Mouse (Mus musculus): ENCODE results near the gene Mypn. TPM values are rescaled to one million over a fixed set of nuclear protein-coding genes. Genes with fewer than 3 reads are reported as not detected.

The Mypn gene
- polyA plus RNA-seq, 1 experiment from 2014 or later, result 0.87 TPM

DNA sequence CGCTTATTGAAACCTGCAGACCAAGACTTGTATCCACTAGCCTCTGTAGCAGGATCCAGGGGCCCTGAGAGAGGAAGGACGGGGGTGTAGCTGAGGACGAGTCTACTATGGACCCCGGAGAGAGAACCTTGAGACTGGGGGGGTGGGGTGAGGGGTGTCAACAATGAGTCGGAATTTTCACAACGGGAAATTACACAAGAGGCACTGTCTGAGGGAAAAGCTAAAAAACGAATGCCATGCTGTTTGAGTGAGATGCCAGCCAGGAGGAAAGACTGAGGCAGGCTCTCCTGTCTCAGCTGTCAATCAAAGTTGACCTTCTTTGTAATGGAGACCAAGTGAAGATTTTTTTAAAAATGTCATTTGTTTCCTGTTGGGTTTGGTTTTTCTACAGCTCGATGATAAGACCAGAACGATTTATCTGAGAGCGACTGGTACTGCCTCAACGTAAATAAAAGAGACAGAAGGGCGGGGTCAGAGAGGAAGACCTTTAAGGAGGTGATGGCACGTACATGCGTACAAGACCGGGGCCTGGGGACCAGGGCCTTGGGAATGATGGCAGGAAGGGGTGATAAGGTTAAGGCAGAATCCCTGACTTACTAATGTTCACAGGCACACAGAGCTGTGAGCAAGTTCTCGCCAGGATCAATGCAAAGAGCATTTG, 37.9 kb downstream of the Mypn start:
- Histone ChIP-seq H3K9me3 (no peaks in the 10 kb centered on the region), H3K4me2 (replicated peaks) (no peak overlapping the region), H3K27me3 (no peaks in the 10 kb centered on the region), H3K4me1 (no peaks in the 10 kb centered on the region), H3K9ac (no peak overlapping the region), H3K27ac (no peak overlapping the region), H3K4me3 (no peak overlapping the region), H3K36me3 (no peaks in the 10 kb centered on the region)
- WGBS, result 86% methylated on average over 16 of the region's 16 CpGs
- no peak for ATAC-seq (ENCODE audit: insufficient number of reproducible peaks, insufficient read depth, low FRiP score, low TSS enrichment)

DNA sequence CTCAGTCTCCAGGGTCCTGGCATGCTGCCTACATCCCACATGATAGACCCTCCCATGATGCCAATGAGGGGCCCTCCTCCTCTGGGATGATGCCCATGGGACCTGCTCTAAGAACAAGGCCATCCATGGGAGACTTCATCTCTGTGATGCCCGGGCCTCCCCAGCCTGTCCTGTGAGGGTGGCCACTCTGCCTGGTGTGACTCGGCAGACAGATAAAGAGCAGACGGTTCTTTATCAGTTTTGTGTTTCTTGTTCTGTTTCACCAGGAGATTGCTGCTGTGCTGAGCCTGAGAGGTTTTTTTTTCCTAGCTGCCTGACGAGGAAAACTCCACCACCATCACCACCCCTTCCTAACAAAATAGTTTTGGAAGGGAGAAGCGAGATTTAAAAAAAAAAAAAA, 42.5 kb downstream of the Mypn start:
- no peak overlapping the region for H3K27ac ChIP-seq
- WGBS, result 70% methylated on average over 5 of the region's 5 CpGs
- H3K36me3 ChIP-seq, result no peaks in the 10 kb centered on the region
- no peaks in the 10 kb centered on the region for H3K4me1 ChIP-seq
- no peak overlapping the region for H3K4me2 ChIP-seq (replicated peaks)
- H3K9ac ChIP-seq, result no peak overlapping the region
- H3K4me3 ChIP-seq, result no peak overlapping the region
- no peaks in the 10 kb centered on the region for H3K27me3 ChIP-seq
- no peaks in the 10 kb centered on the region for H3K9me3 ChIP-seq
- no peak for ATAC-seq (ENCODE audit: insufficient number of reproducible peaks, insufficient read depth, low FRiP score, low TSS enrichment)

DNA sequence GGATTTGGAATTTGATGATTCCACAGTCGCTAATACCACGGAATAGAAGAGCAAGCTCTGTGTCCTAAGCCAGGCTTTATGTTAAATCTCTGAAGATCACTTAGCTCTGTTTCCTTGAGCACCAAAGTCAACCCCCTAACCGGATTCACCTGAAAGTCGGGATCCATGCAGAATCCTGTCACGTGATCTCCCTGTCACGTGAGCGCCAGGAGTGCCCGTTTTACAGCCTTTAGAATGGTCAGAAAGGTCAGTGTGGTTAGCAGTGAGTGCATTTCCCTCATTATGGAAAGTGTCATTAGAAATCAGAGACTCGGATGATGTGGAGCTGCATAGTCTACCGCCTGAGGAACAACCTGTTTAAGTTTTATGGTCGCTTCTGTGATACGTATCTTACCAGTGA, 43.1 kb downstream of the Mypn start:
- no peak overlapping the region for H3K4me3 ChIP-seq
- no peak overlapping the region for H3K27ac ChIP-seq
- WGBS, result 68% methylated on average over 12 of the region's 12 CpGs
- H3K9ac ChIP-seq, result no peak overlapping the region
- H3K36me3 ChIP-seq, result no peaks in the 10 kb centered on the region
- no peak overlapping the region for H3K4me2 ChIP-seq (replicated peaks)
- no peak for ATAC-seq (ENCODE audit: insufficient number of reproducible peaks, insufficient read depth, low FRiP score, low TSS enrichment)
- H3K9me3 ChIP-seq, result no peaks in the 10 kb centered on the region
- no peaks in the 10 kb centered on the region for H3K4me1 ChIP-seq
- no peaks in the 10 kb centered on the region for H3K27me3 ChIP-seq

DNA sequence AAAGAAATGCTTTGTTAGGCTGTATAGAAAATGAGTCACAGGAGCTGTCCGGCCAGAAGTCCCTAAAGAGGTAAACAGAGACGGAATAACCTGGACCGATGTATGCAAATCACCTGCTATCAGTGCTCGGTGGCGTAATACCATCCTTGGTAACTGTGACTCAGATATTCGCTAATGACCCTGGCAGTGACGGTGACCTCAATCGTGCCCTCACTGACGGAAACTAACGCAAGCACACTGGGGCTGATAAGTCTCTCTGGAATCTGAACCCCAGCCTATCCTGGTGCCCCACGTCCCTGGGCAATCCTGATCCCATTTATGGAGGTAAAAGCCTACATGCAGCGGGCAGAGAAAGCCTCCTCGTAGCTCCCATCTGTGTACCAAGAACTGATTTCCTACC, 45.6 kb downstream of the Mypn start:
- Histone ChIP-seq H3K4me2 (replicated peaks) (no peak overlapping the region), H3K4me3 (no peak overlapping the region), H3K36me3 (no peaks in the 10 kb centered on the region), H3K9me3 (no peaks in the 10 kb centered on the region), H3K4me1 (no peaks in the 10 kb centered on the region), H3K27ac (no peak overlapping the region), H3K9ac (no peak overlapping the region), H3K27me3 (no peaks in the 10 kb centered on the region)
- ATAC-seq (ENCODE audit: insufficient number of reproducible peaks, insufficient read depth, low FRiP score, low TSS enrichment), result no peak
- WGBS, result 66% methylated on average over 13 of the region's 13 CpGs

DNA sequence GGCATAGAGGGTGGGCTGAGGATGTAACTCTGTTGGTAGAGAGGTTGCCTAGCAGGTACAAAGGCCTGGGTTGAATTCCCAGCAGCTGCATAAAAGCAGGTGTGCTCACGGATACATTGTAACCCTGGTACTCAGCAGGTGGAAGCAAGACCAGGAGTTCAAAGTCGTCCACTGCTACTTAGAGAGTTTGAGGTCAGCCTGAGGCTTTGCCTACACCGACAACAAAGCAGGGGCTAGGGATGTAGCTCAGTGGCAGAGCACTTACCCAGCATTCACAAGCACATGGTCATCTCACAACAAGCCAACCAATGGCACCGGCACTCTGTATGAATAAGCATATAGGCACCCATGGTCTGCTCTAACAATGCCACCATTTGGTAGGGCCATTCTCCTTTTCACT, 46.3 kb downstream of the Mypn start:
- no peak for ATAC-seq (ENCODE audit: insufficient number of reproducible peaks, insufficient read depth, low FRiP score, low TSS enrichment)
- H3K27ac ChIP-seq, result no peak overlapping the region
- H3K4me1 ChIP-seq, result no peaks in the 10 kb centered on the region
- H3K27me3 ChIP-seq, result no peaks in the 10 kb centered on the region
- no peaks in the 10 kb centered on the region for H3K36me3 ChIP-seq
- H3K9me3 ChIP-seq, result no peaks in the 10 kb centered on the region
- no peak overlapping the region for H3K4me3 ChIP-seq
- WGBS, result 79% methylated on average over 4 of the region's 4 CpGs
- no peak overlapping the region for H3K4me2 ChIP-seq (replicated peaks)
- no peak overlapping the region for H3K9ac ChIP-seq

DNA sequence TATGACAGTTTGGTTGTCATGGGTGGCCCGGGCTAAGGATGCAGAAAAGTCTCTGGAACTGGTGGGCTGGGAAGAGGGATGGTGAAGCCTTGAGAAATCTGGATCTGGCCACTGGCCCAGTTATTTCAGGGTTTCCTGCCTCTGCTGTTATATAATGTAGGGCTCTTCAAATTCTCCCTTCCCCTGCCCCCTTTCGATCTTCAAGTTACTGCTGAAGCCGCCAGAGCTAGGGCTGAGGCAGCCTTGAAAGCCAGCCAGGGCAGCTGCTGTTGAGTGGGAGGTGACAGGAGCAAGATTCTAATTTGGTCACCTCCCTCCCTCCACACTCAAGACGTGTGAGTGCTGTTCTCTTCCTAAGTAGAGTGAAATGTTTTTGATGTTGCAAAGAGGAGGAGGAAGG, 46.8 kb downstream of the Mypn start:
- Histone ChIP-seq H3K4me1 (no peaks in the 10 kb centered on the region), H3K9ac (no peak overlapping the region), H3K4me3 (no peak overlapping the region), H3K27ac (no peak overlapping the region), H3K9me3 (no peaks in the 10 kb centered on the region), H3K4me2 (replicated peaks) (no peak overlapping the region), H3K27me3 (no peaks in the 10 kb centered on the region), H3K36me3 (no peaks in the 10 kb centered on the region)
- 74% methylated on average over 4 of the region's 4 CpGs for WGBS
- no peak for ATAC-seq (ENCODE audit: insufficient number of reproducible peaks, insufficient read depth, low FRiP score, low TSS enrichment)

DNA sequence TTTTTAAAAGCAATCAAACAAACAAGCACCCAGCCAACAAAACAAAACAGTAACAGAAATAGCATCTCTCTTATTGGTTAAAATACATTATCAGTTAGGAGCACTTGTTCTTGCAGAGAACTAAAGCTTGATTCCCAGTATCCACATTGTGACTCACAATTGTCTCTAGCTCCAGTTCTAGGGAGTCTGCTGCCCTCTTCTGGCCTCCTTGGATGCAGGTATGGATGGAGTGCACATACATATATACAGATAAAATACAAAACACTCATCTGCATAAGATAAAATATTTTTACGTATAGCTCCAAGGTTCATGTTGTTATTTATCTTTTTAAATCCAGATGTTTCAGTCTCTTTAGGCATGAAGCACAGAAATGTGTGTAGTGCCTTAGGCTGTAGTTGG, 47.4 kb downstream of the Mypn start:
- WGBS, result 85% methylated on average over 1 of the region's 1 CpGs
- Histone ChIP-seq H3K27ac (no peak overlapping the region), H3K36me3 (no peaks in the 10 kb centered on the region), H3K9ac (no peak overlapping the region), H3K4me2 (replicated peaks) (no peak overlapping the region), H3K27me3 (no peaks in the 10 kb centered on the region), H3K4me3 (no peak overlapping the region), H3K4me1 (no peaks in the 10 kb centered on the region), H3K9me3 (no peaks in the 10 kb centered on the region)
- ATAC-seq (ENCODE audit: insufficient number of reproducible peaks, insufficient read depth, low FRiP score, low TSS enrichment), result no peak

DNA sequence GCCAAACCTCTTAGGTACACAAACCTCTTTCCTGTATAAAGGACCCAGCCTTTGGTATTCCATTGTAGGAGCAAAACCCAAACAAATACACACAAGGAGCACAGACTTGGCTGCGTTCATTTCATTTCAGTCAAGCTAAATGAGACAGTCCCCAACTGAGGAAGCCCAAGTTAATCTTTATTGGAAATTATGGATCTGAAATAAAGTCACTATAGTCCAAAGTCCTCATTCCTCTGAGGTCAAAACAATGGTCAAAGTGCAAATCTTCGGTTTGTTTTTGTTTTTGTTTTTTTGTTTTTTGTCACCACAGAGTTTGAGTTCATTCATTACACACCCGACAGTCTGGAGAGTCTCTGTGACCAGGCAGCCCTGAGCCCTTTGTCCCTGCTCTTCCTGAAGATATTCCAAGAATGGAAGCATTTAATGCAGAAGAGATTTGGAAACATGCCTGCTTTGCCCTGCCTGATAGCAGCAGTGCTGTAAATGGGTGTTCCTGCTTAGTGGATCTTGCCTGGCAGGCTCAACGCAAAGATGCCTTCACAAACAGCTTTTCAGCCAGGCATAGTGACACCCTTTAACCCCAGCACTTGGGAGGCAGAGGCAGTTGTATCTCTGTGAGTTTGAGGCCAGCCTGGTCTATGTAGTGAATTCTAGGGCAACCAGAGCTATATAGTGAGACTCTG, 47.9 kb downstream of the Mypn start:
- H3K27ac ChIP-seq, result no peak overlapping the region
- no peak overlapping the region for H3K4me3 ChIP-seq
- H3K9ac ChIP-seq, result no peak overlapping the region
- no peaks in the 10 kb centered on the region for H3K9me3 ChIP-seq
- no peak overlapping the region for H3K4me2 ChIP-seq (replicated peaks)
- no peak for ATAC-seq (ENCODE audit: insufficient number of reproducible peaks, insufficient read depth, low FRiP score, low TSS enrichment)
- WGBS, result 80% methylated on average over 4 of the region's 4 CpGs
- H3K36me3 ChIP-seq, result no peaks in the 10 kb centered on the region
- H3K4me1 ChIP-seq, result no peaks in the 10 kb centered on the region
- no peaks in the 10 kb centered on the region for H3K27me3 ChIP-seq

DNA sequence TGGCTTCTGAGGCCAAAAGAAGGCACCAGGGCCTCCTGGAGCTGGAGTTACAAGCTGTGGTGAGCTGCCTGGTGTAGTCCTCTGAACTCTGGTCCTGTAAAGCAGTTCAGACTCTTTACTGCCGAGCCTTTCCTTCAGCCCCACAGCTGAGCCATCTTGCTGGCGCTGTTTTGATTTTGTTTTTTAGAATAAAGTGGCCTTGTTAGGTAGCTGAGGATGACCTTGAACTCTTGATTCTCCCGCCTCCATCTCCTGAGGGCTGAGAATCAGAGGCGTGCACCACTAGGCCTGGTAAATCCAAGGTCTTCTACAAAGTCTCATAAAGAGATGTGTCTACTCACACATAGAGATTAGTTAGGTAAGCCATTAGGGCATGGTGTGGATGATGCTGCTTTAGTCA, 49.0 kb downstream of the Mypn start:
- ATAC-seq (ENCODE audit: insufficient number of reproducible peaks, insufficient read depth, low FRiP score, low TSS enrichment), result no peak
- Histone ChIP-seq H3K4me2 (replicated peaks) (no peak overlapping the region), H3K9ac (no peak overlapping the region), H3K27ac (no peak overlapping the region), H3K4me3 (no peak overlapping the region), H3K36me3 (no peaks in the 10 kb centered on the region), H3K27me3 (no peaks in the 10 kb centered on the region), H3K9me3 (no peaks in the 10 kb centered on the region), H3K4me1 (no peaks in the 10 kb centered on the region)
- 88% methylated on average over 4 of the region's 4 CpGs for WGBS

DNA sequence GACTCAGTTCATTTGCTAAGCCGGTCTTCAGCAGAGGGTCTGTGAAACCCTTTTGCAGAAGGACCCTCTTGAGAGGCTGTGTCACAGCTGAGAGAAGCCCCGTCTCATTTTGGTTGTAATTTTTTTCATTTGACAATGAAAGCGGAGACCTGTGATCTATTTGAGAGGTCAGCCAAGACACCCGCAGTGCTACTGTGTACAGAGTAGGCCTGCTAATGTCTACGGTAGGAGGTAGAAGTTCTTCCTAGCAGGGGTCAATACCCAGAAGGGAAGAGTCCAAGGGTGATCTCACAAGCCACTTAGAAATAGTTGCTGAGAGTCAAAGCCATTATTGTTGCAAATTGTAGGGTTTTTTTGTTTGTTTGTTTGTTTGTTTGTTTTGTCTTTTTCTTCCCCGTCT, 49.5 kb downstream of the Mypn start:
- Histone ChIP-seq H3K9me3 (no peaks in the 10 kb centered on the region), H3K4me2 (replicated peaks) (no peak overlapping the region), H3K27ac (no peak overlapping the region), H3K4me3 (no peak overlapping the region), H3K9ac (no peak overlapping the region), H3K4me1 (no peaks in the 10 kb centered on the region), H3K36me3 (no peaks in the 10 kb centered on the region), H3K27me3 (no peaks in the 10 kb centered on the region)
- no peak for ATAC-seq (ENCODE audit: insufficient number of reproducible peaks, insufficient read depth, low FRiP score, low TSS enrichment)
- WGBS, result 82% methylated on average over 6 of the region's 6 CpGs

DNA sequence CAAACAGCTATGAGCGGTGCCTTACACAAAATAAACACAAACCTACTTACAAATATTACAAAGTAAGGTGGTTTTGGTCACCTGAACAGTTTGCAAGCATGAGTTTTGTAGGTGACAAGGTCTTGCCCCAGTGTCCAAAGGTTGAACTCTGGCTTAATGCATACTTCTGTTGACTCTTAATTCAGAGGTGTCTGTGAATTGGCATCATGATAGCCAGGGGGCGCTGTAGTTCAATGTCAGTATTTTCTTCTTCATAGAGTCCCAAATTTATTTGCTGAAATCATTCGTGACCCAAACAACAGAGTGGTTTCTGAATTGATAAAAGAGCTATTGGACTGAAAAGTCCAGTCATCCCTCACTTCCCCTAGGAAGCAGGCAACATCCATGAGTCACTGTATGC, 50.2 kb downstream of the Mypn start:
- H3K27ac ChIP-seq, result no peak overlapping the region
- H3K27me3 ChIP-seq, result no peaks in the 10 kb centered on the region
- no peaks in the 10 kb centered on the region for H3K36me3 ChIP-seq
- no peaks in the 10 kb centered on the region for H3K4me1 ChIP-seq
- no peak overlapping the region for H3K4me3 ChIP-seq
- no peak for ATAC-seq (ENCODE audit: insufficient number of reproducible peaks, insufficient read depth, low FRiP score, low TSS enrichment)
- H3K4me2 ChIP-seq (replicated peaks), result no peak overlapping the region
- H3K9me3 ChIP-seq, result no peaks in the 10 kb centered on the region
- H3K9ac ChIP-seq, result no peak overlapping the region
- WGBS, result 37% methylated on average over 3 of the region's 3 CpGs

DNA sequence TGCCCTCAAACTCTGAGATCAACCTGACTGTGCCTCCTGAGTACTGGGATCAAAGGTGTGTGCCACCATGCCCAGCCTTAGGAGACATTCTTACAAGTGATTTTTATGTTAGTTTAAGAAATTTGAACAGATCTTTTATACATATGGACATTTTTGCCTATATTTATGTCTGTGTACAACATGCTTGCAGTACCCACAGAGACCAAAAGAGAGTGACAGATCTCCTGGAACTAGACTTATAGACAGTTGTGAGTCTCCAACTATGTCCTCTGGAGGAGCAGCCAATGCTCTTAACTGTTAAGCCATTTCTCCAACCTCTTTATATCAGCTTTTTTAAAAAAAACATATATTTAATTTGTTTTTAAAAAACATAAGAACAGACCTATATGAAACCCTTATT, 51.4 kb downstream of the Mypn start:
- Histone ChIP-seq H3K4me3 (no peak overlapping the region), H3K27ac (no peak overlapping the region), H3K36me3 (no peaks in the 10 kb centered on the region), H3K9me3 (no peaks in the 10 kb centered on the region), H3K4me1 (no peaks in the 10 kb centered on the region), H3K9ac (no peak overlapping the region), H3K27me3 (no peaks in the 10 kb centered on the region), H3K4me2 (replicated peaks) (no peak overlapping the region)
- no peak for ATAC-seq (ENCODE audit: insufficient number of reproducible peaks, insufficient read depth, low FRiP score, low TSS enrichment)

Data from embryonic facial prominence, embryonic 12.5 days (tissue).